Mouse (Mus musculus) liver, adult 2 months (tissue): ENCODE results near the gene Arid2. TPM values are rescaled to one million over a fixed set of nuclear protein-coding genes. Genes with fewer than 3 reads are reported as not detected.
A peak's percentile ranks its signal among the peaks of the same experiment; 100 is the strongest.
"Not testable (repeated sequence)": the region's sequence is repeated elsewhere in the genome, so short reads cannot be mapped to it uniquely, and the experiment has no call there.

Source experiments
- DNase-seq: peaks from one replicate; pipeline ENCODE4 v3.0.0-alpha.2; 2011; ENCODE audit warnings: low read depth, low spot score; ENCODE audit errors: extremely low read depth
- H3K27ac ChIP-seq: fragments of 200-500 bp; replicated peaks from 2 replicates; pipeline ENCODE4 v1.5.1; 2012; ENCODE audit warnings: low read depth, mild to moderate bottlenecking, control low read depth, inconsistent platforms, low read length; ENCODE audit not compliant: insufficient read depth
- H3K27me3 ChIP-seq: fragments of 200-500 bp; 2 replicates; pipeline ENCODE4 v1.6.1; 2012; ENCODE audit warnings: mild to moderate bottlenecking, moderate library complexity, low read length, inconsistent platforms; ENCODE audit not compliant: control insufficient read depth, insufficient read depth
- H3K36me3 ChIP-seq: fragments of 200-500 bp; 2 replicates; pipeline ENCODE4 v1.6.1; 2012; ENCODE audit warnings: low read length, inconsistent platforms; ENCODE audit not compliant: control insufficient read depth, insufficient read depth
- H3K4me1 ChIP-seq: fragments of 200-500 bp; 2 replicates; pipeline ENCODE4 v1.6.1; 2011; ENCODE audit warnings: low read length; ENCODE audit not compliant: control insufficient read depth, insufficient read depth
- H3K4me3 ChIP-seq: fragments of 200-500 bp; 2 replicates; pipeline ENCODE4 v1.5.1; 2011; ENCODE audit warnings: low read depth, mild to moderate bottlenecking, control low read depth, low read length, moderate library complexity; ENCODE audit not compliant: insufficient read depth
- H3K79me2 ChIP-seq: fragments of 200-500 bp; 2 replicates; pipeline ENCODE4 v1.6.1; 2012; ENCODE audit warnings: inconsistent platforms, mild to moderate bottlenecking, low read length, moderate library complexity; ENCODE audit not compliant: control insufficient read depth, insufficient read depth
- H3K9ac ChIP-seq: fragments of 200-500 bp; 2 replicates; pipeline ENCODE4 v1.6.1; 2012; ENCODE audit warnings: low read depth, mild to moderate bottlenecking, control low read depth, inconsistent platforms, low read length
- CTCF ChIP-seq: fragments of 200-500 bp; IDR thresholded peaks from 2 replicates; pipeline ENCODE4 v1.5.1; 2011; ENCODE audit warnings: low read depth, low read length, control low read depth
- POLR2A ChIP-seq: fragments of 200-500 bp; IDR thresholded peaks from 2 replicates; pipeline ENCODE4 v1.6.1; 2011; ENCODE audit warnings: low read length, control low read depth; ENCODE audit not compliant: insufficient read depth; ENCODE audit errors: extremely low read depth
- WGBS: fragments of 180-500 bp; shearing (Covaris S2); methylation state at CpG from one replicate; pipeline ENCODE4 v1.1.7; 2018; 5-methylcytosine and 5-hydroxymethylcytosine counted together
- polyA plus RNA-seq: library from polyadenylated mRNA; depleted of rRNA; stranded (reverse); fragments of >200 nt; gene quantifications from 2 replicates; pipeline ENCODE4 v1.2.3, GENCODE M21; 2012
- total RNA-seq: library from RNA; depleted of rRNA; stranded (reverse); fragments of >200 nt; gene quantifications from 2 replicates; pipeline ENCODE4 v1.2.3, GENCODE M21; 2014

Gene Arid2
- total and polyA plus RNA-seq, 2 experiments: 4.8 to 10.4 TPM

DNA sequence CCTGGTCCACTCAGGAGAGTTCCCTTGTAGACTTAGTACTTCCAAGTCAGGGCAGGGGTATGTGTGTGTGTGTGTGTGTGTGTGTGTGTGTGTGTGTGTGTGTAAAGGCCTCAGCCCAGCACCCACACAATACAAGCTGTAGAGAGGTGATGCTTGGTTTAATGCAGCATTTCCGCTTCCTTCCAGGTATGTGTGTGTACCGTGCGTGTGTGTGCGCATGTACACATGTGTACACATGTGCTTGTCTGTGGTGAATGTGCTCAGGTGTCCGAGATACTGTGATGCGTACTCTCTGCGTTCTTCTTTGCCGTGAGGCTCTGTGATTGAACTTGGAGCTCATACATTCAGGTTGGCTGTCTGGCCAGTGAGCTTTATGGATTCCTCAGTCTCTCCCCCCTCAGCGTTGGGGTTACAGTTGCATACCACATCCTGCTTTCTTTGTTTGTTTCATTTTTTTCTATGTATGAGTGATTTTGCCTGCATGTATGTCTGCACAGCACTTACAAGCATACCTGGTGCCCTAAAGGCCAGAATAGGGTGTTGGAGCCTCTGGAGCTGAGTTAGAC, 10.4 kb downstream of the Arid2 start:
- Histone ChIP-seq H3K36me3 (peaks cover 4% of the 10 kb centered on the region; the same call in 1 of the 2 replicates), H3K4me3 (no peak overlapping the region), H3K79me2 (peaks cover 31% of the 10 kb centered on the region), H3K27ac (no peak overlapping the region), H3K27me3 (no peaks in the 10 kb centered on the region), H3K4me1 (peaks cover 2% of the 10 kb centered on the region; the same call in 1 of the 2 replicates), H3K9ac (no peak overlapping the region)
- 94% methylated on average over 9 of the region's 9 CpGs for WGBS
- TF ChIP-seq CTCF (no peak), POLR2A (no peak)
- no peak for DNase-seq

DNA sequence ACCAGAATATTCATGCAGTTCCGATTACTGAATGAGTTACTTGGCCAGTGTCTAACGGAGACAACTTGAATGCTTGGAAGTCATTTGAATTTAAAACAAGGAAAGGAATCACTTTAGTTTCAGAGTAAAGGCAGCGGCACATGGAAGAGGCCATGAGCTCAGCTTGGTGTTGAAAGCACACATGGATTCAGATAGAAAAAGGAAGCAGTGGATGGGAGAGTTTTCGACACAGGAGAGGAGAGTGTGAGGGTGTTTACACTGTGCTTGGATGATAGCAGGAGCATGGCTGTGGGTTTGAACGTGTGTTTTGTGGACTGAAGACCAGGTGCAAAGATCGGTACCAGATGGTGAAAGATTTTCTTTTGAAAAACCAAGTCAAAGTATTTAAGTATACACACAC, 22.0 kb downstream of the Arid2 start:
- no peaks in the 10 kb centered on the region for H3K27me3 ChIP-seq
- no peak overlapping the region for H3K4me3 ChIP-seq
- no peak overlapping the region for H3K9ac ChIP-seq
- TF ChIP-seq CTCF (no peak), POLR2A (no peak)
- DNase-seq: no peak
- H3K36me3 ChIP-seq: peaks cover 4% of the 10 kb centered on the region
- peaks cover 15% of the 10 kb centered on the region; the same call in 1 of the 2 replicates for H3K79me2 ChIP-seq
- WGBS: 63% methylated on average over 6 of the region's 6 CpGs
- no peak overlapping the region for H3K27ac ChIP-seq
- H3K4me1 ChIP-seq: no peaks in the 10 kb centered on the region

DNA sequence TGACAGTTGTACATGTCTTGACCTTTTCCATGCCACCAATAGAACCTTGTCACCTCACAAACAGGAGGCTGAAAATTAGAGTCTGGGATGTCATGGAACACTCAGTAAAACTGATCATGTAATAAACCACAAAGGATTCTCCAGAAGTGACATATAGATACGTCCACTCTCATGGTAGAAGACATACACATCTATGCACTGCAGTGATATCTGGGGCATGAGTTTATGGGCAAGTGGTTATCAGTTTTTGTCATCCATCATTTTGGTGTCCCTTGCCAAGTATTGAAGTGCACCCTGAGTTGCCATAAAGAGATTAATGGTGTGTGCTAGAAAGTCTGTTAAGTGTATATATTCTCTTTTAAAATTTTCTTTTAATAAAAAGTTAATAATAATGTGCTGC, 25.6 kb downstream of the Arid2 start:
- Histone ChIP-seq H3K27ac (no peak overlapping the region), H3K79me2 (peaks cover 12% of the 10 kb centered on the region; the same call in 1 of the 2 replicates), H3K4me3 (no peak overlapping the region), H3K36me3 (no peaks in the 10 kb centered on the region), H3K4me1 (no peaks in the 10 kb centered on the region), H3K9ac (no peak overlapping the region), H3K27me3 (no peaks in the 10 kb centered on the region)
- no peak for DNase-seq
- no peak for TF ChIP-seq POLR2A
- no peak for TF ChIP-seq CTCF
- WGBS: 98% methylated on average over 1 of the region's 1 CpGs

DNA sequence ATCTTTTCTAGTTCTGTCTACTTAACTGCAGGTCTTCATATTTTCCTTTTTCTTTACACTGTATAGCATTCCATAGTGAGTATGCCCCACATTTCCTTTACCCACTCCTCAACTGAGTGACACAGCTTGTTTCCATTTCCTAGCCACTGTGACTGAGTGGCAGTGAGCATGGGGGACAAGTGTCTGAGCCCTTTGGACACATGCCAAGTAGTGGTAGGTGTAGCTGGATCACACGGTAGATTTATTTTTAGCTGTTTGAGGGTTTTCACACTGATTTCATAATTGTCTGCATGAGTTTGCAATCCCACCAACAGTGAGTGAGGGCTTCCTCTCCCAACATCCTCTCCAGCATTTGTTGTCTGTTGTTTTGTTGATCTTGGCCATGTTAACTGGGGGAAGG, 28.3 kb downstream of the Arid2 start:
- no peak overlapping the region for H3K9ac ChIP-seq
- H3K27me3 ChIP-seq: no peaks in the 10 kb centered on the region
- no peaks in the 10 kb centered on the region for H3K36me3 ChIP-seq
- H3K79me2 ChIP-seq: peaks cover 16% of the 10 kb centered on the region; the same call in 1 of the 2 replicates
- no peak overlapping the region for H3K27ac ChIP-seq
- DNase-seq: peak; percentile 35
- H3K4me3 ChIP-seq: no peak overlapping the region
- H3K4me1 ChIP-seq: no peaks in the 10 kb centered on the region
- 6% methylated on average over 1 of the region's 1 CpGs for WGBS
- no peak for TF ChIP-seq CTCF
- TF ChIP-seq POLR2A: no peak

DNA sequence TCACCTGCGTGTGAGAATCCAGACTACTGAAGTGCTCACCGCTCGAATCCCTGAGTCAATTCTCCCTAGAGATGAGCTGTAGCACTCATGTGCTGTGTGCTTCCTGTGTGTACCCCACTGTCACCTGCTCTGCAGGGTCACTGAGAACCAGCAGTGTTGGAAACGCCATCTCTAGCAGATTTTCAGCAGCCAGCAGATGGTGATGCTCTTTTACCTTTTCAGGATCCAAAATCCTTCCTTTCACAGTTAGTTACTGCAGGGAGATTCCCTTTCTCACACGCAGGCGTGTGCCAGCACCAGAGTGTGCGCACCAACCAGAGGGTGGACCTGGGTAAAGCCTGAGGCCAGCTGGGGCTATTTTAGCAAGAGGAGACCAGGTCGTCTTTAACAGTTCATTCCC, 32.0 kb downstream of the Arid2 start:
- H3K27me3 ChIP-seq: no peaks in the 10 kb centered on the region
- no peak overlapping the region for H3K27ac ChIP-seq
- no peak for TF ChIP-seq CTCF
- no peak for TF ChIP-seq POLR2A
- H3K9ac ChIP-seq: no peak overlapping the region
- DNase-seq: no peak
- peaks cover 14% of the 10 kb centered on the region; the same call in 1 of the 2 replicates for H3K79me2 ChIP-seq
- WGBS: 88% methylated on average over 8 of the region's 8 CpGs
- no peaks in the 10 kb centered on the region for H3K36me3 ChIP-seq
- H3K4me1 ChIP-seq: no peaks in the 10 kb centered on the region
- H3K4me3 ChIP-seq: no peak overlapping the region

DNA sequence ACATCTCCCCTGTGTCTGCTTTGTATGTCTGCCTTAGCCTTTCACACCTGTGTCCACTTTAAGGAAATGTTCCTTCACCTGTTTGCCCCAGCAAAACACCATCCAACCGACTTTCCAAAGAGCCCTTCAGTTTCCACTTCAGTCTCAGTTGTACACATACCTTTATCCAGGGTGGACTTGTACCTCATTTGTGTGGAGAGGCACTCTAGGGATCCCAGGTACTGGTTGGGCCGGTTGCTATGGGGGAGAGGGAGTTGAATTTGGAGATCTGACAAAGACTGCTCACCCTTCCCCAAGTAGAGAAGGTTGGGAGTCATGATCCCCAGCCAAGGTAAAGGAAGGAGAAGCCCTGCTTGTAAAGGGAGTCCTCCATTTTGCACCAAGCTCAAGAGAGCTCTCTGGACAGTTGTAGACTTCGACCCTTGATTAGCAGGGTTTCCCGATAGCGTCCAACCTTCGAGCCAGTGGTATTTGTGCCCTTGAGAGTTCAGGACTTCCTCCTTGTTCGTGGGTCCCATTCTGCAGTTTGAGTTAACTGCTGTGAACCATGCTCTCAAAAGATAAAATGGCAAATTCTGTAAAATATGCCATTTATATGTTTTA, 38.5 kb downstream of the Arid2 start:
- Histone ChIP-seq H3K4me3 (no peak overlapping the region), H3K79me2 (peaks cover 10% of the 10 kb centered on the region; the same call in 1 of the 2 replicates), H3K36me3 (no peaks in the 10 kb centered on the region; the same call in 1 of the 2 replicates), H3K27me3 (no peaks in the 10 kb centered on the region), H3K4me1 (no peaks in the 10 kb centered on the region; the same call in 1 of the 2 replicates), H3K9ac (no peak overlapping the region), H3K27ac (no peak overlapping the region)
- WGBS: 57% methylated on average over 7 of the region's 7 CpGs
- DNase-seq: no peak
- no peak for TF ChIP-seq POLR2A
- TF ChIP-seq CTCF: no peak

DNA sequence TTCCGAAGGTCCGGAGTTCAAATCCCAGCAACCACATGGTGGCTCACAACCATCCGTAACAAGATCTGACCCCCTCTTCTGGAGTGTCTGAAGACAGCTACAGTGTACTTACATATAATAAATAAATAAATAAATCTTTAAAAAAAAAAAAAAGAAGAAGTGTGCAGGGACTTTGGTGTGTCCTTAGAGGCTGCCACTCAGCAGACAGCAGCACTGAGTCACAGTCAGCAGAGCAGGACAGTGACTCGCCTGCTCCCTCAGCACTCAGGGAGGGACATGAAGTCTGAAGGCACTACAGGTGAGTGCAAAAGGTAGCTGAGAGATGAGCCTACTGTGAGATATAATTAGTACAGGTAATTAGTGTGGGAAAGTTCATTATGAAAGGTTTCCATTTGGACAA, 41.4 kb downstream of the Arid2 start:
- H3K36me3 ChIP-seq, H3K27ac ChIP-seq, H3K4me3 ChIP-seq, H3K4me1 ChIP-seq, DNase-seq, H3K27me3 ChIP-seq, H3K9ac ChIP-seq: not testable (repeated sequence)
- peaks cover 24% of the 10 kb centered on the region; the same call in 1 of the 2 replicates for H3K79me2 ChIP-seq
- WGBS: 96% methylated on average over 3 of the region's 4 CpGs
